Mouse (Mus musculus) thymus, adult 2 months (tissue): ENCODE results near the gene Gpr15. TPM values are rescaled to one million over a fixed set of nuclear protein-coding genes. Genes with fewer than 3 reads are reported as not detected.

Experiments used
- DNase-seq: peaks from one replicate; pipeline ENCODE4 v3.0.0; 2021
- H3K27ac ChIP-seq: fragments of 200-500 bp; 2 replicates; pipeline ENCODE4 v1.5.1; 2012; ENCODE audit warnings: low read length, control low read depth; ENCODE audit not compliant: control insufficient read depth, insufficient read depth
- H3K27me3 ChIP-seq: fragments of 200-500 bp; 2 replicates; pipeline ENCODE4 v1.6.1; 2012; ENCODE audit warnings: mild to moderate bottlenecking, low read length, moderate library complexity, mixed read lengths; ENCODE audit not compliant: control insufficient read depth, insufficient read depth
- H3K36me3 ChIP-seq: fragments of 200-500 bp; 2 replicates; pipeline ENCODE4 v1.6.1; 2012; ENCODE audit warnings: mild to moderate bottlenecking, low read length, moderate library complexity; ENCODE audit not compliant: control insufficient read depth, insufficient read depth
- H3K4me1 ChIP-seq: fragments of 200-500 bp; replicated peaks from 2 replicates; pipeline ENCODE4 v1.6.1; 2012; ENCODE audit warnings: low read length; ENCODE audit not compliant: control insufficient read depth, insufficient read depth
- H3K4me3 ChIP-seq: fragments of 200-500 bp; 2 replicates; pipeline ENCODE4 v1.5.1; 2012; ENCODE audit warnings: mild to moderate bottlenecking, low read length, control low read depth, moderate library complexity; ENCODE audit not compliant: control insufficient read depth, insufficient read depth
- CTCF ChIP-seq: fragments of 200-500 bp; IDR thresholded peaks from 2 replicates; pipeline ENCODE4 v1.5.1; 2012; ENCODE audit warnings: mild to moderate bottlenecking, control low read depth, low read length, moderate library complexity, borderline replicate concordance; ENCODE audit not compliant: control insufficient read depth, poor library complexity, insufficient read depth; ENCODE audit errors: extremely low read depth
- POLR2A ChIP-seq: fragments of 200-500 bp; IDR thresholded peaks from 2 replicates; pipeline ENCODE4 v1.6.1; 2012; ENCODE audit warnings: mild to moderate bottlenecking, low read length, control low read depth, moderate library complexity; ENCODE audit not compliant: control insufficient read depth, poor library complexity, insufficient read depth; ENCODE audit errors: extremely low read depth
- WGBS: fragments of 180-500 bp; shearing (Covaris S2); methylation state at CpG from one replicate; pipeline ENCODE4 v1.1.7; 2018; 5-methylcytosine and 5-hydroxymethylcytosine counted together
- polyA plus RNA-seq: library from polyadenylated mRNA; depleted of rRNA; stranded (reverse); fragments of >200 nt; gene quantifications from 2 replicates; pipeline ENCODE4 v1.2.3, GENCODE M21; 2012

Gene Gpr15
- polyA plus RNA-seq, 1 experiment, result 0.24 TPM

- Histone ChIP-seq H3K4me3 (no peak overlapping the region), H3K27me3 (no peaks in the 10 kb centered on the region), H3K36me3 (peaks cover 30% of the 10 kb centered on the region; the same call in 1 of the 2 replicates), H3K27ac (no peak overlapping the region), H3K4me1 (no peaks in the 10 kb centered on the region; the same call in 1 of the 2 replicates)
- WGBS, result 97% methylated on average over 13 of the region's 13 CpGs
- TF ChIP-seq POLR2A (no peak), CTCF (no peak)
- no peak for DNase-seq
Measured at GRCm38 (mm10) chr16:58675256-58675655, 43.6 kb downstream of the Gpr15 start.

GRCm38 (mm10) chr16:58673811-58674410 lies 45.0 kb downstream of the Gpr15 start:
- TF ChIP-seq CTCF (no peak), POLR2A (no peak)
- Histone ChIP-seq H3K27ac (no peak overlapping the region), H3K27me3 (no peaks in the 10 kb centered on the region), H3K36me3 (peaks cover 30% of the 10 kb centered on the region; the same call in 1 of the 2 replicates), H3K4me3 (no peak overlapping the region), H3K4me1 (no peaks in the 10 kb centered on the region; the same call in 1 of the 2 replicates)
- no peak for DNase-seq
- WGBS, result 97% methylated on average over 15 of the region's 15 CpGs

- TF ChIP-seq POLR2A (no peak), CTCF (no peak)
- peaks cover 24% of the 10 kb centered on the region; the same call in 1 of the 2 replicates for H3K36me3 ChIP-seq
- H3K4me3 ChIP-seq, result no peak overlapping the region
- no peak for DNase-seq
- H3K27me3 ChIP-seq, result no peaks in the 10 kb centered on the region
- H3K4me1 ChIP-seq, result no peaks in the 10 kb centered on the region; the same call in 1 of the 2 replicates
- WGBS, result 97% methylated on average over 13 of the region's 13 CpGs
- H3K27ac ChIP-seq, result no peak overlapping the region
Measured at GRCm38 (mm10) chr16:58672396-58672795, 46.5 kb downstream of the Gpr15 start.

GRCm38 (mm10) chr16:58671212-58671985 lies 47.5 kb downstream of the Gpr15 start:
- Histone ChIP-seq H3K4me3 (no peak overlapping the region), H3K27me3 (no peaks in the 10 kb centered on the region), H3K4me1 (no peaks in the 10 kb centered on the region; the same call in 1 of the 2 replicates), H3K27ac (no peak overlapping the region), H3K36me3 (peaks cover 21% of the 10 kb centered on the region; the same call in 1 of the 2 replicates)
- 83% methylated on average over 8 of the region's 8 CpGs for WGBS
- TF ChIP-seq POLR2A, result no peak
- TF ChIP-seq CTCF, result no peak
- no peak for DNase-seq

- Histone ChIP-seq H3K36me3 (peaks cover 16% of the 10 kb centered on the region; the same call in 1 of the 2 replicates), H3K4me3 (peak overlapping the region; percentile 71), H3K27ac (no peak overlapping the region), H3K4me1 (no peaks in the 10 kb centered on the region; the same call in 1 of the 2 replicates), H3K27me3 (no peaks in the 10 kb centered on the region)
- TF ChIP-seq CTCF, result no peak
- no peak for TF ChIP-seq POLR2A
- 1% methylated on average over 25 of the region's 25 CpGs for WGBS
- no peak for DNase-seq
Measured at GRCm38 (mm10) chr16:58670643-58671042, 48.2 kb downstream of the Gpr15 start.

- peak within 1 kb of the TSS; percentile 71 for H3K4me3 ChIP-seq
- no peaks in the 10 kb centered on the region for H3K27me3 ChIP-seq
- H3K4me1 ChIP-seq, result no peaks in the 10 kb centered on the region; the same call in 1 of the 2 replicates
- peaks cover 14% of the 10 kb centered on the region; the same call in 1 of the 2 replicates for H3K36me3 ChIP-seq
- peak; percentile 75 for DNase-seq
- WGBS, result 1% methylated on average over 51 of the region's 51 CpGs
- no peak within 1 kb of the TSS for H3K27ac ChIP-seq
- TF ChIP-seq POLR2A (peak; percentile 58; the same call in 1 of the 2 replicates), CTCF (peak; percentile 86)
Measured at GRCm38 (mm10) chr16:58669917-58670630, 48.8 kb downstream of the Gpr15 start, which contains the start of gene Cpox. Gene Cpox (plus strand): TSS chr16:58670292.
